Mouse (Mus musculus): ENCODE results near the gene Xab2. TPM values are rescaled to one million over a fixed set of nuclear protein-coding genes. Genes with fewer than 3 reads are reported as not detected.

Gene Xab2
- 10 to 100 TPM; 32.7 to 76.6 (median 56.0) TPM for total RNA-seq (2018; cell fraction: chromatin; rRNA removed)
- total RNA-seq (2018; cell fraction: cytosol; rRNA removed) = 10 to 100 TPM; 16.4 to 30.4 (median 24.6) TPM
- total RNA-seq (2018; cell fraction: nucleus; rRNA removed) = 10 to 100 TPM; 30.8 to 54.1 (median 39.6) TPM
- 26.9 to 29.7 TPM (median 28.8 TPM) in 3 replicates for polyA plus RNA-seq (2018)

- Histone ChIP-seq H3K36me3 (ENCODE audit: inconsistent target) (peaks cover 32% of the 10 kb centered on the region), H3K4me3 (ENCODE audit: inconsistent target) (peak within 1 kb of the TSS; percentile 99), H3K79me2 (ENCODE audit: inconsistent target) (peaks cover 44% of the 10 kb centered on the region), H3K27ac (peak within 1 kb of the TSS; percentile 46)
- WGBS (ENCODE audit: missing documents) = 1% methylated on average over 36 of the region's 37 CpGs
These were observed at the start of gene Xab2, which contains the start of gene Pet100 for GRCm38 (mm10) chr8:3621199-3621970. Xab2 (minus strand) TSS chr8:3621316. Pet100 (plus strand) TSS chr8:3621548.

- Histone ChIP-seq H3K27ac (no peak overlapping the region), H3K79me2 (ENCODE audit: inconsistent target) (peaks cover 5% of the 10 kb centered on the region; the same call in 1 of the 2 replicates), H3K4me3 (ENCODE audit: inconsistent target) (no peak overlapping the region), H3K36me3 (ENCODE audit: inconsistent target) (no peaks in the 10 kb centered on the region)
- 3% methylated on average over 2 of the region's 2 CpGs for WGBS (ENCODE audit: missing documents)
These were observed 49.3 kb upstream of the Xab2 start for GRCm38 (mm10) chr8:3670388-3670787.

GRCm38 (mm10) chr8:3665507-3665906, 44.4 kb upstream of the Xab2 start, which contains the start of gene Mcemp1:
Mcemp1 (plus strand) TSS chr8:3665754.
- H3K4me3 ChIP-seq (ENCODE audit: inconsistent target) = no peak within 1 kb of the TSS
- no peaks in the 10 kb centered on the region for H3K36me3 ChIP-seq (ENCODE audit: inconsistent target)
- WGBS (ENCODE audit: missing documents) = 49% methylated on average over 6 of the region's 6 CpGs
- peak within 1 kb of the TSS; percentile 45 for H3K27ac ChIP-seq
- H3K79me2 ChIP-seq (ENCODE audit: inconsistent target) = peaks cover 5% of the 10 kb centered on the region; the same call in 1 of the 2 replicates

GRCm38 (mm10) chr8:3664405-3664804, 43.3 kb upstream of the Xab2 start:
- Histone ChIP-seq H3K36me3 (ENCODE audit: inconsistent target) (no peaks in the 10 kb centered on the region), H3K27ac (peak overlapping the region; percentile 45)
- 5% methylated on average over 5 of the region's 5 CpGs for WGBS (ENCODE audit: missing documents)

GRCm38 (mm10) chr8:3660889-3661288, 39.8 kb upstream of the Xab2 start:
- Histone ChIP-seq H3K27ac (peak overlapping the region; percentile 25; the same call in 1 of the 2 replicates), H3K79me2 (ENCODE audit: inconsistent target) (no peaks in the 10 kb centered on the region), H3K36me3 (ENCODE audit: inconsistent target) (no peaks in the 10 kb centered on the region), H3K4me3 (ENCODE audit: inconsistent target) (no peak overlapping the region)
- WGBS (ENCODE audit: missing documents) = 19% methylated on average over 8 of the region's 8 CpGs

More at GRCm38 (mm10) chr8:3664405-3664804, 43.3 kb upstream of the Xab2 start:
- no peak overlapping the region for H3K4me3 ChIP-seq (ENCODE audit: inconsistent target)
- peaks cover under 1% of the 10 kb centered on the region; the same call in 1 of the 2 replicates for H3K79me2 ChIP-seq (ENCODE audit: inconsistent target)

GRCm38 (mm10) chr8:3656725-3657381, 35.7 kb upstream of the Xab2 start:
- H3K27ac ChIP-seq = no peak overlapping the region
- H3K79me2 ChIP-seq (ENCODE audit: inconsistent target) = no peaks in the 10 kb centered on the region
- H3K4me3 ChIP-seq (ENCODE audit: inconsistent target) = no peak overlapping the region
- no peaks in the 10 kb centered on the region for H3K36me3 ChIP-seq (ENCODE audit: inconsistent target)
- 49% methylated on average over 7 of the region's 7 CpGs for WGBS (ENCODE audit: missing documents)

GRCm38 (mm10) chr8:3655526-3655925, 34.4 kb upstream of the Xab2 start, which contains the start of gene Retn:
Retn (plus strand) TSS chr8:3655770.
- WGBS (ENCODE audit: missing documents) = 92% methylated on average over 3 of the region's 3 CpGs
- Histone ChIP-seq H3K27ac (no peak within 1 kb of the TSS), H3K79me2 (ENCODE audit: inconsistent target) (no peaks in the 10 kb centered on the region), H3K4me3 (ENCODE audit: inconsistent target) (no peak within 1 kb of the TSS), H3K36me3 (ENCODE audit: inconsistent target) (no peaks in the 10 kb centered on the region)

- Histone ChIP-seq H3K79me2 (ENCODE audit: inconsistent target) (no peaks in the 10 kb centered on the region), H3K36me3 (ENCODE audit: inconsistent target) (no peaks in the 10 kb centered on the region), H3K4me3 (ENCODE audit: inconsistent target) (no peak overlapping the region), H3K27ac (no peak overlapping the region)
- 91% methylated on average over 11 of the region's 11 CpGs for WGBS (ENCODE audit: missing documents)
These were observed 33.8 kb upstream of the Xab2 start for GRCm38 (mm10) chr8:3654726-3655508.

GRCm38 (mm10) chr8:3652845-3653244, 31.7 kb upstream of the Xab2 start:
- 45% methylated on average over 3 of the region's 3 CpGs for WGBS (ENCODE audit: missing documents)
- H3K79me2 ChIP-seq (ENCODE audit: inconsistent target) = no peaks in the 10 kb centered on the region
- no peaks in the 10 kb centered on the region for H3K36me3 ChIP-seq (ENCODE audit: inconsistent target)
- no peak overlapping the region for H3K27ac ChIP-seq
- H3K4me3 ChIP-seq (ENCODE audit: inconsistent target) = no peak overlapping the region

GRCm38 (mm10) chr8:3648990-3649389, 27.9 kb upstream of the Xab2 start:
- Histone ChIP-seq H3K4me3 (ENCODE audit: inconsistent target) (peak overlapping the region; percentile 4; the same call in 1 of the 2 replicates), H3K79me2 (ENCODE audit: inconsistent target) (no peaks in the 10 kb centered on the region), H3K27ac (peak overlapping the region; percentile 86), H3K36me3 (ENCODE audit: inconsistent target) (no peaks in the 10 kb centered on the region)
- WGBS (ENCODE audit: missing documents) = 22% methylated on average over 1 of the region's 1 CpGs

GRCm38 (mm10) chr8:3648268-3648667, 27.2 kb upstream of the Xab2 start:
- H3K36me3 ChIP-seq (ENCODE audit: inconsistent target) = peaks cover 6% of the 10 kb centered on the region; the same call in 1 of the 2 replicates
- 6% methylated on average over 2 of the region's 2 CpGs for WGBS (ENCODE audit: missing documents)
- no peak overlapping the region; the same call in 1 of the 2 replicates for H3K4me3 ChIP-seq (ENCODE audit: inconsistent target)
- H3K27ac ChIP-seq = peak overlapping the region; percentile 86
- no peaks in the 10 kb centered on the region for H3K79me2 ChIP-seq (ENCODE audit: inconsistent target)

- WGBS (ENCODE audit: missing documents) = 80% methylated on average over 4 of the region's 4 CpGs
- Histone ChIP-seq H3K4me3 (ENCODE audit: inconsistent target) (no peak overlapping the region), H3K79me2 (ENCODE audit: inconsistent target) (no peaks in the 10 kb centered on the region), H3K36me3 (ENCODE audit: inconsistent target) (peaks cover 11% of the 10 kb centered on the region; the same call in 1 of the 2 replicates), H3K27ac (peak overlapping the region; percentile 86)
These were observed 26.4 kb upstream of the Xab2 start for GRCm38 (mm10) chr8:3647561-3647960.

- Histone ChIP-seq H3K79me2 (ENCODE audit: inconsistent target) (no peaks in the 10 kb centered on the region), H3K27ac (peak overlapping the region; percentile 25; the same call in 1 of the 2 replicates), H3K36me3 (ENCODE audit: inconsistent target) (peaks cover 15% of the 10 kb centered on the region; the same call in 1 of the 2 replicates), H3K4me3 (ENCODE audit: inconsistent target) (no peak overlapping the region)
- WGBS (ENCODE audit: missing documents) = 90% methylated on average over 6 of the region's 6 CpGs
These were observed 25.9 kb upstream of the Xab2 start for GRCm38 (mm10) chr8:3646824-3647531.
